Mouse (Mus musculus) liver, embryonic 13.5 days (tissue): ENCODE measurements at regions not wholly inside any gene's neighbourhood (a gene's known extent, or its start where the extent isn't known, plus 50 kb on each side); places are given as distances from the start of the nearest gene placed in this dataset.

ENCODE experiments used
- ATAC-seq: fragments of 200-750 bp; cut with Nextera tagmentation; 2 replicates; pipeline ENCODE4 v1.8.0; 2017; ENCODE audit warnings: low read depth, mild to moderate bottlenecking, moderate number of reproducible peaks, moderate library complexity
- DNase-seq: peaks from one replicate; pipeline ENCODE4 v3.0.0; 2022
- H3K27ac ChIP-seq: fragments of 300-500 bp; sonication (generic); 2 replicates; pipeline ENCODE4 v1.5.1; 2015; ENCODE audit warnings: moderate library complexity, mild to moderate bottlenecking, inconsistent platforms
- H3K27me3 ChIP-seq: fragments of 300-500 bp; sonication (generic); 2 replicates; pipeline ENCODE4 v1.6.1; 2015; ENCODE audit warnings: mild to moderate bottlenecking, inconsistent platforms
- H3K36me3 ChIP-seq: fragments of 300-500 bp; sonication (generic); 2 replicates; pipeline ENCODE4 v1.6.1; 2015; ENCODE audit warnings: mild to moderate bottlenecking, inconsistent platforms
- H3K4me1 ChIP-seq: fragments of 300-500 bp; sonication (generic); replicated peaks from 2 replicates; pipeline ENCODE4 v1.6.1; 2015; ENCODE audit warnings: inconsistent platforms
- H3K4me2 ChIP-seq: fragments of 300-500 bp; sonication (generic); 2 replicates; pipeline ENCODE4 v1.6.1; 2015; ENCODE audit warnings: inconsistent platforms, mild to moderate bottlenecking, moderate library complexity
- H3K4me3 ChIP-seq: fragments of 300-500 bp; sonication (generic); replicated peaks from 2 replicates; pipeline ENCODE4 v1.5.1; 2015; ENCODE audit warnings: mild to moderate bottlenecking, inconsistent platforms
- H3K9ac ChIP-seq: fragments of 300-500 bp; sonication (generic); 2 replicates; pipeline ENCODE4 v1.6.1; 2015; ENCODE audit warnings: mild to moderate bottlenecking, inconsistent platforms
- H3K9me3 ChIP-seq: fragments of 300-500 bp; sonication (generic); replicated peaks from 2 replicates; pipeline ENCODE4 v1.6.1; 2016; ENCODE audit warnings: inconsistent platforms
- WGBS: fragments of 180-500 bp; shearing (Covaris S2); methylation state at CpG from one replicate; pipeline ENCODE4 v1.1.7; 2015; ENCODE audit not compliant: insufficient replicate concordance; 5-methylcytosine and 5-hydroxymethylcytosine counted together

DNA sequence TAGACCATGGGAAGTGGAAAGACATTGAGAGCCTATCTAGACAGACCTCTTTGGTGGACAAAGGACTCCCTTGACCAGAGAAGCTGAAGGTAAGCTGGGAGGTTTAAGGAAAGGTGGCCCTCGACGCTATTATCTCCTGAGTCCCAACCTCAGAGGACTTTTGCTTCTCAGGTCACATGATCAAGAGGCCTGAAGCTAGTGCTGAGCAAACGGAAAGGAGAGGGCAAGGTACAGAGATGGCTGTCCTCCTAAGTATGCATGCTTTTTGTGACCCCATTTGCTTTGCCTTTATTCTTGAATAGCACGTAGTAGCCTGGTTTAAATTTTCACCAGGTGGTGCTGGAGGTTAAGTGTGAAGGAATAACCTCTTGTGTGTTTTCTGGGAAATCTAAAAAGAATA is 186.8 kb upstream of the Foxq1 start:
- Histone ChIP-seq H3K27ac (no peak overlapping the region), H3K9me3 (no peaks in the 10 kb centered on the region), H3K9ac (no peak overlapping the region), H3K4me2 (no peak overlapping the region), H3K4me3 (no peak overlapping the region), H3K36me3 (no peaks in the 10 kb centered on the region), H3K27me3 (no peaks in the 10 kb centered on the region), H3K4me1 (no peaks in the 10 kb centered on the region)
- DNase-seq: no peak
- no peak for ATAC-seq
- 55% methylated on average over 4 of the region's 4 CpGs for WGBS

DNA sequence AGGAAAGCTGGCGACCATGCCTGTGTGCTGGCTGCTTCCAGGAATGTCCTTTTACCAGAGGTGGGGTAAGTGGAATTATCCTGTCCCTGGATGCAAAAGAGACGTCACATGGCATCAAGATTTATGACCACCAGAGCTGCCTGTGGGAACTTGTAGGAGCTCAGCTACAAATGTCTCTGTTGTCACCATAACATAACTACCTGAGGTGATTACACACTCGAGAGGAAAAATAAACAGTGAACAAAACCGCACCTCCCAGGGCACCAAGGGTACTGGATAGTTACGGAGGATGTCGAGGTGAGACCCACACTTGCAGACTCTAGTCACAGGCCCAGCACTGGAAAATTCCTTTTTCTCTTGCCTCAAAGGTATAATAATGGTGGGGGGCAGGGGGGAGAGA is 185.1 kb upstream of the Foxq1 start:
- WGBS: 51% methylated on average over 6 of the region's 6 CpGs

DNA sequence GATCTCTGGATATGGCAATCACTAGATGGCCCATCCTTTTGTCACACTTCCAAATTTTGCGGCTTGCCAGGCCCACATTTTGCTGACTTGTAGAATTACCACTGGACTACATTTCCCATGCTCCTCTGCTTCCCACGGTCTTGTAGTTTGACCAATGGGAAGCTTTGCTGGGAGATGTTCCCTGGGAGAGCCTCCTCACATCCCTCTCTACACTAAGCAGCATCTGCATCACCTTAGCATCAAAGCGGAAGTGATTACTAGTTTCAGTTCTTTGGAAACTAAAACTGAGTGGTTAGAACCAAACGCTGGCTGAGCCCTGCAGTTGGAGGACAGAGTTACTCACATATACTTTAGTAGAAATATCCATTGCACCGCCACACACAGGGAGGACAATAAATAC is 181.9 kb upstream of the Foxq1 start:
- H3K4me1 ChIP-seq: no peaks in the 10 kb centered on the region
- no peak overlapping the region for H3K9ac ChIP-seq
- no peak overlapping the region for H3K4me2 ChIP-seq
- H3K36me3 ChIP-seq: no peaks in the 10 kb centered on the region
- no peaks in the 10 kb centered on the region for H3K9me3 ChIP-seq
- no peak for ATAC-seq
- H3K27ac ChIP-seq: no peak overlapping the region
- DNase-seq: no peak
- H3K27me3 ChIP-seq: no peaks in the 10 kb centered on the region
- no peak overlapping the region for H3K4me3 ChIP-seq
- 44% methylated on average over 5 of the region's 5 CpGs for WGBS

More for the DNA sequence above, 185.1 kb upstream of the Foxq1 start:
- ATAC-seq (no peak), DNase-seq (no peak)
- Histone ChIP-seq H3K36me3 (no peaks in the 10 kb centered on the region), H3K9ac (no peak overlapping the region), H3K4me3 (no peak overlapping the region), H3K4me1 (no peaks in the 10 kb centered on the region), H3K27me3 (no peaks in the 10 kb centered on the region), H3K9me3 (no peaks in the 10 kb centered on the region), H3K4me2 (no peak overlapping the region), H3K27ac (no peak overlapping the region)

DNA sequence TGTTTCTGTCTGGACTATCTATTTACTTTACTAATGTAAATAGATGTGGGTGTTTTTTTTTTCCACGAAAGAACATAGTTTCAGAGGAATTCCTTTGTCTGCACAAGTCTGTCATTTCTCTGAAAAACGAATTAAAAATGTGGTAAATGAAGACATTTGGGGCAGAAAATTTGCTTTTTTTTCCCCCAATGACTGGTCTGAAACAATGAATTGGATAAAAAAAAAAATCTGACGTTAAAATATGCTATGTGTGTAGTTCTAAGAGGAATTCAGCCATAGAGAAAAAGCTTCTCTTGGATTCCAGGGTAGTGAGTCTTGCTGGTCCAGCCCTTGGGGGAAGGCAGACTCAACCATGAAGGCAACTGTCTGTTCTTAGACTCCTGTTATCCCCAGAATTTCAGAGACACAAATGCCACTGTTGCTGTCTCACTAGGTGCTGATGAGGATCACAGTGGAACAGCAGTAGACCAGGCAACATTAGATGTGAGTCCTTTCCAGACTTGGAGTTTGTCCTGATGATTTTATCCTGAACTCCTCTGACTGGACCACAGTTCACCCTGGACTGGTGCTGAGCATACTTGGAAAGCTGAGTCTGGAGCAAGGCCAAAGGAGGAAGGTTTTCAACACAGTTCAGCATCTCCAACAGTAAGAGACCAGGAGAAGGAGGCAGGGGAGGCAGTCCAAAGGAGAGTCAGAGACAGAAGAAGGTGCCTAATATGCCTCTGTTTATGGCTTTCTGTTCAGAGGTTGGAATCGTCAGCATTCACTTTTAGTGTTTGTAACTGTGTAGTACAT is 162.3 kb upstream of the Foxq1 start:
- no peak overlapping the region for H3K4me3 ChIP-seq
- 33% methylated on average over 4 of the region's 4 CpGs for WGBS
- H3K27me3 ChIP-seq: no peaks in the 10 kb centered on the region
- H3K27ac ChIP-seq: no peak overlapping the region
- no peak overlapping the region for H3K4me2 ChIP-seq
- no peaks in the 10 kb centered on the region for H3K9me3 ChIP-seq
- H3K9ac ChIP-seq: no peak overlapping the region
- H3K36me3 ChIP-seq: no peaks in the 10 kb centered on the region
- H3K4me1 ChIP-seq: no peaks in the 10 kb centered on the region
- no peak for ATAC-seq
- no peak for DNase-seq

DNA sequence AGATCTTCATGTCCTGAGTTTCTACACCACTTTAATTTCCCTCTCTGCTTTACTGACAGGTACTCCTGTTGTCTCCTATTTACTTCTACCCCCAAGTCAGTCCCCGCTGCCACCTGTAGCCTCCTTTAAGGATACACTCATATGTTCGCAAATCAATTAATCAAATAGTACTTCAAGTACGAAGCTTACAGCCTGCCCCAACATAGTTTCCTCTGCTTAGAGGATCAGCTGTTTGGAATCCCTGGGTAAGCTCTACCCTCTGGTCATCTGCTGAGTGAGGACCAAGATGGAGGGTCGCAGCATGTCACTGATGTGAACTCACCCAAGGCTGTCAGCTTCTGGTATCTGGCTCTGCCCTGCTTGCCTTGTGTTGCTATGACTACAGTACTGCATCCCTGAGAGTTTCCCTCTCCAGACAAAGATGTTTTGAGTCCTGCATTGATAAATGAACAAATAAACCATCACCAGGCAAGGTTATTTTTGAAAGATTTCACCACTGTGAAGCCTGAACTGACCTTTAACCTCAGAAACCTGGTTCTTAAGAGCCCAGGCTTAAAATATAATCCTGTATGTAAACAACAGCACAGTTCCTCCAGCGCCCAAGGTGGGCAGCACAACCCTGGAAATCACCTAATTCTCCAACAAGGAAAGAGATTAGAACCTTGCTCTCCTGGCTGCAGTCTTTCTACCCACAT is 159.6 kb upstream of the Foxq1 start:
- Histone ChIP-seq H3K4me3 (no peak overlapping the region), H3K9me3 (no peaks in the 10 kb centered on the region), H3K27me3 (no peaks in the 10 kb centered on the region), H3K36me3 (no peaks in the 10 kb centered on the region), H3K9ac (no peak overlapping the region), H3K4me1 (no peaks in the 10 kb centered on the region), H3K27ac (no peak overlapping the region), H3K4me2 (no peak overlapping the region)
- WGBS: 57% methylated on average over 5 of the region's 5 CpGs
- DNase-seq: no peak
- no peak for ATAC-seq

DNA sequence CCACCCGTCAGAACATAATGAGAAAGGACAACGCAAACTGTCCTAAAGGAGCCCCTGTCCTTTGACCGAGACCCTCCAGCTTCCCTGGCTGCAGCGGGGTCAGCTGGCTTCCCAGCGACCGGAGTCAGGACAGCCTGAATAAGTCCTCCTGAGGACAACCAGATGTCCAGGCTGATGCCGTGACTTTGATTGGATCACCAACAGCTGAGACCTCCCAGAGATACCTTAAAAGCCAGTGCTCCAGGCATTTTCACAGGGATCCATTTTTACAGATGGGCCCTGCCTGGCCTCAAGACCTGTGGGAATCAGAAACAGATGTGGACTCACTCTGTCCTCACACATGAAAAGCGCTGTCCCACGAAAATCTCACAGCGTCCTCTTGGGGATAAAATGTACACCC is 158.7 kb upstream of the Foxq1 start:
- WGBS: 63% methylated on average over 10 of the region's 10 CpGs

DNA sequence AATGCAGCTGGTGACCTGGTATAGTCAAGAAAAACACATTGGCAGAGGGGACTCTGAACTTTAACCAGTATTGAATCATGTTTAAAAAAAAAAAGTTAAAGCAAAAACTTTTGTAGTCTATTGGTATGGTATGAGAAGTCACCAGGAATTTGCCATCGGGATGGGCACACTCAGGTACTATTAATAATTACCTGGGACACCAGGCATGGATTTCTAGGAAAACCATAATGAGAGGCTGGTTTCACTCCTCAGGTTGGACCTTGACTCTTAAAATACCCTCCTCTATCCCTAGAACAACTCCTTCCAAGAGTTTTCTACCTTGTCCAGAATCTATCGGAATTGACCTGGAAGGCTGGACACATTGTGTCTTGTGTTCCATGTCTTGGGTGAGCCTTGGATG is 155.5 kb upstream of the Foxq1 start:
- Histone ChIP-seq H3K9me3 (no peaks in the 10 kb centered on the region), H3K4me1 (no peaks in the 10 kb centered on the region), H3K36me3 (no peaks in the 10 kb centered on the region), H3K4me3 (no peak overlapping the region), H3K27ac (no peak overlapping the region), H3K9ac (no peak overlapping the region), H3K27me3 (no peaks in the 10 kb centered on the region), H3K4me2 (no peak overlapping the region)
- DNase-seq (no peak), ATAC-seq (no peak)
- 78% methylated on average over 2 of the region's 2 CpGs for WGBS

More for the DNA sequence above, 158.7 kb upstream of the Foxq1 start:
- Histone ChIP-seq H3K27ac (no peak overlapping the region), H3K4me2 (no peak overlapping the region), H3K27me3 (no peaks in the 10 kb centered on the region), H3K4me1 (no peaks in the 10 kb centered on the region), H3K36me3 (no peaks in the 10 kb centered on the region), H3K9me3 (no peaks in the 10 kb centered on the region), H3K9ac (no peak overlapping the region), H3K4me3 (no peak overlapping the region)
- ATAC-seq (no peak), DNase-seq (no peak)

DNA sequence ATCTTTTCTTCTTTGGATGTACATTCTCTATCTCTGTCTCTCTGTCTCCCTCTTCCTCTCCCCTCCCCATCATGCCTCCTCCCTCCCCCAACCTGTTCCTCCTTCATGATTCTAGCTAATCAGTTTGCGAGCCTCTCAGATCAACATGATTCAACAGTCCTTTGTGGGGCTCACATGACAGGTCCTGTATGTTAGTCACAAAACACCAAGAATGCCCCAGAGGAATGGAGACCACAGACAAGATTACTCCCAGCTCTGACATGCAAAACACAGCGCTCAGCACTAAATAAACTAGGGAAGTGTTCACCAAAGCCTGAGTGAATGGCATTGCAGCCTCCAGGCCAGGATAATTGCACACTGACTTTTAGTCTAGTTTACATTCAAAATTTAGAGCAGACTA is 150.6 kb upstream of the Foxq1 start:
- WGBS: 62% methylated on average over 2 of the region's 2 CpGs

DNA sequence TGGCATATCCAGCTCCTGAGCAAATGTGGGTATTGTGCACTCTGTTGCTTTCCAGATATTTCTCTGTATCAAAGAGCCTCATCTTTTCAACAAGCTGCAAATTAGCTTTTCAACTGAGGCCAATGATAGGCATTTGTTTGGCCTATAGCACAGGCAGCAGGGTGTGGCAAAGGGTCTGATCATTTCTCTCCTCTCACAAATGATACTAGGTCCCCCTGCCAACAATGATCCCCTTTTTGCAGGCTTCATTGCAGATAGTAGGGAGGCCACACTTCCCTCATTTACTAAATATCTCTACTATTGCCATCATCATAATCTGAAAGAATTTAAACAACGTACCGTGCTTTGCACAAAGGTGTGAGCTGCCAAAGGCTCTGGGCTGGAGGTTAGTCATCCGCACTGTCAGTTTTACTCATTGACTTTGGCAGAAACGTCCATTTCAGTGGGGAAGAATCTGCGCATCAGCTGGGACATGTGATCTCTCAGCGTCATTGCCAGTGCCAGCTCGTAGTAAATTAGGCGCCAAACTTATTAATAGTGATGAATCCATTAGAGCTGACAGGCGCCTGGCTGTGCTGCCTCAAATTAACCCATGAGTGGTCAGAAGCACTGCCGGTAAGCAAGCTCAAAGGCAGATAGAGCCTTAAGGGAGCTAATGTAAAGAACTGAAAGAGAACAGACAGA is 147.4 kb upstream of the Foxq1 start:
- no peak for ATAC-seq

More for the DNA sequence above, 150.6 kb upstream of the Foxq1 start:
- Histone ChIP-seq H3K36me3 (no peaks in the 10 kb centered on the region), H3K4me1 (no peaks in the 10 kb centered on the region), H3K27ac (no peak overlapping the region), H3K4me2 (no peak overlapping the region), H3K27me3 (no peaks in the 10 kb centered on the region), H3K4me3 (no peak overlapping the region), H3K9ac (no peak overlapping the region), H3K9me3 (no peaks in the 10 kb centered on the region)
- no peak for DNase-seq
- ATAC-seq: no peak

DNA sequence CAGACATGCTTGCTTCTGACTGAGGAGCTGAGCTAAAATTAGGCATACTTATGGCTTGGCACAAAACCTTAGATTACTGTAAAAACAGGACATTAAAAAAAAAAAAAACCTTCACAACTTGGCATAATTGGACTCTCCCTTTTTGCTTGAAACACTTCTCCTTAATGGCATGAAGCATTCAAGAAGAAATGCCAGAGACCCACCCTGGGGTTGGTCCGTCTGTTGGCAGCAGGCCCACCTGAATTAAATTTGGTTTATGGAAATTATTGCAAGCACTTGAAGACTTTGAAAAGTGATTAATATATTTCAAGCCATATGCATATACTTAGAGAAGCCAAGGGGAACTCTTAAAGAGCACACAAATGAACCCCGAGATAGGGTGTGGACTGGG is 146.8 kb upstream of the Foxq1 start:
- 60% methylated on average over 2 of the region's 2 CpGs for WGBS
- DNase-seq (no peak), ATAC-seq (no peak)
- Histone ChIP-seq H3K36me3 (no peaks in the 10 kb centered on the region), H3K4me2 (no peak overlapping the region), H3K27me3 (no peaks in the 10 kb centered on the region), H3K9ac (no peak overlapping the region), H3K4me3 (no peak overlapping the region), H3K4me1 (no peaks in the 10 kb centered on the region), H3K9me3 (no peaks in the 10 kb centered on the region), H3K27ac (no peak overlapping the region)

More for the DNA sequence above, 147.4 kb upstream of the Foxq1 start:
- 58% methylated on average over 10 of the region's 10 CpGs for WGBS
- H3K9ac ChIP-seq: no peak overlapping the region
- no peak overlapping the region for H3K4me3 ChIP-seq
- no peaks in the 10 kb centered on the region for H3K4me1 ChIP-seq
- H3K4me2 ChIP-seq: no peak overlapping the region
- no peaks in the 10 kb centered on the region for H3K36me3 ChIP-seq
- no peaks in the 10 kb centered on the region for H3K9me3 ChIP-seq
- H3K27ac ChIP-seq: no peak overlapping the region
- H3K27me3 ChIP-seq: no peaks in the 10 kb centered on the region
- no peak for DNase-seq

DNA sequence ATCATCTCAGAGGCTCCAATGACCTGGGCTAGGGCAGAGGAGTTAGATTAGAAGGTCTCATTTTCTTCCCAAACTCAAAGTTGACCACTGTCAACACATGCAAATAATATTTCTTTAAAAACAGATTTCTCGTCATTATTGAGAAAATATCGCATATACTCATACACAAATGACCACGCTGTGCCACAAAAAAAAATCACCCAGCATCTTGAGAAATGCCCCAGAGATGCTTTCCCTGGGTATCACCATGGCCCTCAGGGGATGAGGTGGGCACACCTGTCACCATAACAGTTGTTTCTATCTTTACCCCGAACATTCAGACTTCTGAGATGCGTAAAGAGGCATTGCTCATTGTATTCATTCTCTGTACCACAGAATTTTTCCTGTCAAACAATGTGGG is 134.4 kb upstream of the Foxq1 start:
- 79% methylated on average over 5 of the region's 5 CpGs for WGBS
- H3K4me3 ChIP-seq: no peak overlapping the region
- no peak for DNase-seq

More for the DNA sequence above, 134.4 kb upstream of the Foxq1 start:
- no peaks in the 10 kb centered on the region for H3K27me3 ChIP-seq
- H3K4me1 ChIP-seq: no peaks in the 10 kb centered on the region
- H3K4me2 ChIP-seq: no peak overlapping the region
- no peak for ATAC-seq
- H3K27ac ChIP-seq: no peak overlapping the region
- no peak overlapping the region for H3K9ac ChIP-seq
- no peaks in the 10 kb centered on the region for H3K36me3 ChIP-seq
- H3K9me3 ChIP-seq: no peaks in the 10 kb centered on the region
